Mouse (Mus musculus) cerebellum, adult 8-10 months (tissue): ENCODE measurements around the gene Lrrc75a.

Experiments used
- DNase-seq: peaks from one replicate; pipeline ENCODE4 v3.0.0; 2022

The Lrrc75a gene

DNA sequence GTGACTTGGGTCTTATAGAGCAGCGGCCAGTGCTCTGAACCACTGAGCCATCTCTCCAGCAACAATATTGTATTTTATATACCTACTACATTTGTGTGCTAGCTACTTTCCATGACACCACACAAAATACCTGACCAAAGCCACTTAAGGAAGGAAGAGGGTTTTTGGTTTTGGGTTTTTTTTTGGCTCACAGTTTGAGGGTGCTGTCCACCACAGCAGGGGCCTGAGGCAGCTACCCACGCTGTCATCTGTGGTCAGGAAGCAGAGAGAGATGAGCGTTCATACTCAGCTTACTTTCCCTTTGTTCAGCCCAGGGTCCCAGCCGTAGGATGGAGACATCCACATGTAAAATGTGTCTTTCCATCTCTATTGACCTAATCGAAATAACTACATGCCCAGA, 61.3 kb downstream of the Lrrc75a start:
- no peak for DNase-seq

- DNase-seq, result no peak
Measured at GRCm38 (mm10) chr11:62584671-62585206, 63.6 kb downstream of the Lrrc75a start.

DNA sequence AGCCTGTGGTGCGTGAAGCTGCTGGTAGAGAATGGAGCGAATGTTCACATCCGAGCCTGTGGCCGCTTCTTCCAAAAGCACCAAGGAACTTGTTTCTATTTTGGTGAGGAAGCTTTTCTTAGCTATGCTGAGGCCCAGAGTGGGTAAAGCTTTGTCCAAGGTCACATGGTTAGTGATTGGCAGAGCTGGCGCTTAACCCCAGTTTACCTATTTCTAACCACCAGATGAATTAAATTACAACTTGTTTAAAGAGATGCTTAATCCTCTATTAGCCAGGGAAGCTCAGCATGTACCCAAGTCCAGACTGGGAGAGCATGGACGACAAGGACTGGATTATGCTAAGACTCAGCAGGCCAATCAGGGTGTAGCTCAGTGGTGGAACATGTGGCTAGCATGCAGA, 65.3 kb downstream of the Lrrc75a start:
- DNase-seq, result no peak

DNA sequence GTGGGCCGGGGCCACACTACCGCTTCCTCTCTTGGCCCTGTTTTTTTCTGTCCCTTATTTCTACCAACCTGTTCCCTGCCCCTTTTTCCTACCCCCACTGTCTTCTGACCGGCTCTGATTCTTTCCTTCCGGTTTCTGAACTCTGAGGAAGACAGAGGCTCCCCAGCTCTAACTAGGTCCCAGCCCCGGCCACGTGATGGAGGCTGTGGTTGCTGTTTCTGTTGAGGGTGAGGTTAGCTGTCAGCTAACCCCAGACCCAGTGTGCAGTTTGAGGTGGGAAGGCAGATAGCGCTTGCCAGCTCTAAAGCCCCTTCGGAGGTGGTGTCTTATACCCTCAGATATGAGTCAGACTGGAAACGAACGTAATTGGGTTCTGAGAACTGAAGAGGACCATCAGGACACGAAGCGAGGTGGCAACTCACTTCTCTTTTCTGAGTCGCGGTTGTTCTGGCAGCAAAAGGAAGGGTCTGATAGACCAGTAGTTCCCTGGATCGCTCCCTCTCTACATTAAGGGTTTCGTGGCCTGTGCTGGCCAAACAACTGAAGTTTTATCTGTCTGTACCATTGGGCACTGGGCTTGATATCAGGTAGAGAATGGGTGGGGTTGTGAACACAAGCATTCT, 71.7 kb downstream of the Lrrc75a start:
- no peak for DNase-seq

- DNase-seq, result peak; percentile 76
Measured at GRCm38 (mm10) chr11:62575659-62576438, 72.5 kb downstream of the Lrrc75a start.

- DNase-seq, result peak; percentile 91
Measured at GRCm38 (mm10) chr11:62575297-62575658, 73.0 kb downstream of the Lrrc75a start.

DNA sequence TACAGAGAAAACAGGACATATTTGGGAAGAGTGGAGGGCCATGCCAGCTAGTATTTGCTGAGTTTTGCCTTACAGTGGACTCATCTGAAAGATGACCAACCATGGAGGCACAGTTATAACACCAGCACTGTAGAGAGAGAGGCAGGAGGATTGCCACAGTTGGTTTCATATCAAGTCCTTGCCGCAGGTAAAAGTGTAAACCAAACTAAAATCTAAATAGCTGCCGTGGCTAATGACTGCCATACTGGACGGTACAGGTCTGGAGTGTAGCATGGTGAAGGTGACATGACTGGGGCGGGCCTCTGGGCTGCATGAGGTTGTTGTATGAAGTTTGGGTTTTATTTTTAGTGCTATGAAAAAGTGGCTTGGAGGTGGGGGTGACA, 73.6 kb downstream of the Lrrc75a start:
- no peak for DNase-seq

GRCm38 (mm10) chr11:62573959-62574702, 74.2 kb downstream of the Lrrc75a start, which contains the start of gene Trpv2:
Trpv2 (plus strand) TSS chr11:62574486.
- DNase-seq, result no peak

- no peak for DNase-seq
Measured at GRCm38 (mm10) chr11:62568300-62568699, 80.0 kb downstream of the Lrrc75a start.

GRCm38 (mm10) chr11:62566211-62566610, 82.1 kb downstream of the Lrrc75a start:
- DNase-seq, result no peak

- DNase-seq, result no peak
Measured at GRCm38 (mm10) chr11:62565747-62566146, 82.6 kb downstream of the Lrrc75a start.

DNA sequence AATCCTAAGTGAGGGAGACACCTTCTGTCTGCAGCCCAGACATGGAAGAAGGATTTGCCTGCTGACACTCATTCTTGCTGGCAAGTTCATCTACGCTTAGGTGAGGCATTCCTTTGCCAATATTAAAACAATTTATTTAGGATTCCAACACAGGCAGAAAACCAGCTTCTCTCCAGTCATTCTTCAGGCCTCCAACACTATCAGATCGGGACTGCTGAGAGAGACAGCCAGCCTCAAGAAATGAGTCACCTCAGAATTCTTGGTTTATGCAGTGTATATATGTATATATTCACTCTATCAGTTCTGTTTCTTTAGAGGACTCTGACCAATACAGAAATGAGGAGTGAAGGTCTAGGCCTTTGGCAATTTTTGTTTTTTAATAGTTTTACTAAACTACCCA, 84.7 kb downstream of the Lrrc75a start:
- DNase-seq, result no peak

DNA sequence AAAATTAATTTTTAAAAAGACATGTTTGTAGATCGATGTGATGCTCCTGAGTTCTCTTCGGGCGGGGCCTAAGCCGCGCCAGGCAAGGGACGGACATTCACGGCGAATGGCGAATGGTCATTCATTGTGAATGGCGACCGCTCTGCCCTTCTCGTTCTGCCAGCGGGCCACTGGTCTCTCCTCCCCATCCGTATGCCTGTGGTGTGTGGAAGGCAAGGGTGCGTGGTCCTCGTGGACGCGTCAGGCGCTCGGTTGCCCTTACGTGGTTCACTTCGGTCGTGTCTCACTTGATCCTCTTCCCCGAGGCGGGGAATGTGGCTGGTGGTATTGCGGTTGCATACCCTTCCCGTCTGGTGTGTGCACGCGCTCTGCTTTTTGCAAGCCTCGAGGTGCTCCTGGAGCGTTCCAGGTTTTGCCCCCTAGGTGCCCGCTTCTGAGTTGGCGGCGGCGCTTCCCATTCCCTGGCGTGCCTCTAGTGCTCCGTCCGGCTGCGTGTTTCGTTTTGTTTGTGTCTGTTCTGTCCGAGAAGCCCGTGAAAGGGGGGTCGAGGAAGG, 87.8 kb downstream of the Lrrc75a start:
- no peak for DNase-seq

GRCm38 (mm10) chr11:62558961-62559646, 89.2 kb downstream of the Lrrc75a start:
- no peak for DNase-seq

DNA sequence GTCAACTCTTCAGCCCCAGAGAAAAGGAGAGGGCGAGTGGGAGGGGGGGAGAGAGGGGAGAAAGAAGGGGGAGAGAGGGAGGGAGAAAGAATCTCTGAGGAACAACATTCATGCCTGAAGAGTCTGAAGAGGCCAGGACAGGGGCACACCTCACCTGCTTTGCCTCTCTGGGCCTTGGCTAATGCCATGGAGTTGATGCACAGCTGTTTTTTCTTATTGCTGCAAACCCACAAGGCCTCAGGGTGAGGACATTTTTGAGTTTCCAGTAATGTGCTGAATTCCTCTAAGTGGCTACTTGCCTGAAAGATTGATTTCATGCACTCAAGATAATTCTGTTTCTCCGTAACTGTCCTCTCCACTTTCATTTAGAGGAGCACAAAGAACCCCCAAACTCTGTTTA, 90.2 kb downstream of the Lrrc75a start:
- no peak for DNase-seq

DNA sequence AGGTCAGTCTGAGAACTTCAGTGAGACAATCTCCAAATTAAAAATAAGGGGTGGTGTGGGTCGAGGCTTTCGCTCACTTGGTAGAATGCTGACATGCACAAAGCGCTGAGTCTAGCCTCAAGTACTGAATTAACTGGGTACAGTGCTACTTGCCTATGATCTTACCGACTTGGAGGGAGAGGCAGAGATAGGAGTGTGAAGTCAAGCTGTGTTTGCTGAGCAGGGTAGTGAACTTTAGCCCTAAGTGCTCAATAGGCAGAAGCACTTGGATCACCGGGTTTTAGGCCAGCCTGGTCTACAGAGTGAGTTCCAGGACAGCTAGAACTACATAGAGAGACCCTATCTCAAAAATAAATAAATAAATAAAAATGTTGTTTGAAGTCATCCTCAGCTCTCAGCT, 91.1 kb downstream of the Lrrc75a start:
- DNase-seq, result no peak

DNA sequence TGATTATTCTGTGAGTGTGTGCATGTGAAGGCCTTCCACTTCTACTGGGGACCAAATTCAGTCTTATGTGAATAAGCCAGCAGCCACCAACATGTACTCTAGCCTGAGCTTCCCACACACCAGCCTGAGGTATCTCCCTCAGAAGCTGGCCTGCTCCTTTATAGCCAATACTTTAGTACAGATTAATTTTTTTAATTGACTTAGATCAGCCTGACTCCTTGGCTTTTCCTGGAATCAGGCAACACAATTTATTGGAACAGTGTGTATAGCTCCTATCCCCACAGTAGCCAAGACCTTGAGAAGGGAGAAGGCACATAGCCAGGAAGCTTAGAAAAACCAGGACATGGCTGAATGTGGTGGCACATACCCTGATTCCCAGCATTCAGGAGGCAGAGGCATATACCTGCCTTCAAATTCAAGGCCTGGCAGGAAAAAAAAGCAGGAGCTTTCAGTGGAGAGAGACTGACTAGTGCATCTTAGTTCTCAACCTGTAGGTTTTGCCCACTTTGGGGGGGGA, 92.4 kb downstream of the Lrrc75a start:
- no peak for DNase-seq

DNA sequence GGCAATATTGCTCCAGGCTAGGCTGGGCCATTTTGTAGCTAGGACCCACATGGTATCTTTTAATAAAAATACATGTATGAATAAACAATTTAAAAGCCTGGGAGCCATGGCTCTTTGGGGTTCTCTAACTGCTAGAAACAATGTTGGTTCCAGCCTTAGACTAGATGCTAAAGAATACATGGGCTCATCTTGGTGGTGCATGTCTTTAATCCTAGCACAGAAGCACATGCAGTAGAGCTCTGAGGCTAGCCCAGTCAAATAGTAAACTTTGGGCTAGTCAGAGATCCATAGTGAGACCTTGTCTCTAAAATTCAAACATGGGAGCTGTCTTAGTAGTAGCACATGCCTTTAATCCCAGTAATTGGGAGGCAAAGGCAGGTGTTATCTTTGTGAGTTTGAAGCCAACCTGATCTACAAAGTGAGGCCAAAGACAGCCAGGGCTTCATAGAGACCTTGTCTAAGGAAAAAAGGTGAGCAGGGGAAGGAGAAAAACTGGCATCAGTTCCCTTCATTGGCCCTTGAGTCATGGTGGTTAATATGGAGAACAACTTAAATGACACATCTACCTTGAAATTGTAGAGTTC, 93.3 kb downstream of the Lrrc75a start:
- DNase-seq, result no peak
